23 mouse cellular contexts compared by ENCODE assay signal in genomic region chr5:29816523-29817242, GRCm38 (mm10).
DNase-seq lines count a peak whose midpoint lies in the region; ATAC-seq and TF ChIP-seq lines count a peak whose summit lies in the region.
"Had no signal": no experiment of that assay in that cellular context is flagged by ENCODE, and none has a peak within 500 bp of the region (broad histone marks: within the 10 kb centered on the region; RNA-seq: fewer than 3 reads in every experiment).

No protein-coding gene starts in this region.

- H3K4me1 ChIP-seq in forebrain, postnatal 0 days (ENCODE audit: insufficient read depth): no peaks in the 10 kb centered on the region
- no peaks in the 10 kb centered on the region for H3K4me1 ChIP-seq in forebrain, embryonic 14.5 days (ENCODE audit: control insufficient read depth, insufficient read depth, low read length)
- H3K4me1 ChIP-seq: heart, embryonic 13.5 days; hindbrain, embryonic 10.5 days; hindbrain, embryonic 15.5 days; kidney, embryonic 15.5 days; limb, embryonic 13.5 days; neural tube, embryonic 12.5 days; stomach, embryonic 15.5 days had no signal

- no peak overlapping the region for H3K4me3 ChIP-seq in forebrain, postnatal 0 days (ENCODE audit: low read depth, low read length)
- H3K4me3 ChIP-seq in forebrain, embryonic 14.5 days (ENCODE audit: low read depth, low read length): no peak overlapping the region
- H3K4me3 ChIP-seq: heart, adult 2 months; heart, embryonic 13.5 days; hindbrain, embryonic 10.5 days; hindbrain, embryonic 15.5 days; kidney, embryonic 15.5 days; limb, embryonic 13.5 days; myocyte; neural tube, embryonic 12.5 days; stomach, embryonic 15.5 days had no signal

- H3K4me2 ChIP-seq in forebrain, postnatal 0 days (ENCODE audit: low read depth): no peak overlapping the region
- no peak overlapping the region for H3K4me2 ChIP-seq in forebrain, embryonic 14.5 days (ENCODE audit: low read length)
- H3K4me2 ChIP-seq: heart, embryonic 13.5 days; hindbrain, embryonic 15.5 days; kidney, embryonic 15.5 days; limb, embryonic 13.5 days; liver, embryonic 11.5 days; midbrain, embryonic 11.5 days; neural tube, embryonic 12.5 days; stomach, embryonic 15.5 days had no signal

- no peaks in the 10 kb centered on the region for H3K9me3 ChIP-seq in forebrain, postnatal 0 days (ENCODE audit: low read length)
- no peaks in the 10 kb centered on the region for H3K9me3 ChIP-seq in forebrain, embryonic 14.5 days (replicated peaks; ENCODE audit: control insufficient read depth, low read length)
- H3K9me3 ChIP-seq: hindbrain, embryonic 15.5 days; kidney, embryonic 15.5 days; limb, embryonic 13.5 days; stomach, embryonic 15.5 days had no signal

- WGBS in forebrain, postnatal 0 days: 92% methylated on average over 5 of the region's 5 CpGs
- WGBS in forebrain, embryonic 14.5 days: 98% methylated on average over 5 of the region's 5 CpGs

- no peak for TF ChIP-seq CTCF in forebrain, postnatal 0 days (IDR thresholded peaks at IDR 0.05; ENCODE audit: low read depth)

- DNase-seq in forebrain, postnatal 0 days: peak; percentile 36
- no peak for DNase-seq in forebrain, embryonic 14.5 days (ENCODE audit: low spot score)
- DNase-seq in 416B (ENCODE audit: low read depth): peak; percentile 76
- DNase-seq in B cell, adult 2 months: peak; percentile 13 to 19
- DNase-seq in adrenal gland, adult (ENCODE audit: inconsistent age in 2 of 2, low spot score in 1 of 2): no peak
- DNase-seq: adrenal gland, postnatal 36 days; kidney, adult 18-20 months; kidney, postnatal 25 days had no signal

- no peaks in the 10 kb centered on the region for H3K27me3 ChIP-seq in forebrain, postnatal 0 days (ENCODE audit: insufficient read depth, low read length)
- H3K27me3 ChIP-seq in forebrain, embryonic 14.5 days (replicated peaks; ENCODE audit: control insufficient read depth, insufficient read depth, low read length): no peaks in the 10 kb centered on the region
- H3K27me3 ChIP-seq: heart, embryonic 13.5 days; hindbrain, embryonic 15.5 days; kidney, embryonic 15.5 days; limb, embryonic 13.5 days; neural tube, embryonic 12.5 days; stomach, embryonic 15.5 days had no signal

- no peak overlapping the region for H3K9ac ChIP-seq in forebrain, postnatal 0 days
- H3K9ac ChIP-seq in forebrain, embryonic 14.5 days (ENCODE audit: low read length): no peak overlapping the region
- H3K9ac ChIP-seq: heart, embryonic 13.5 days; hindbrain, embryonic 15.5 days; kidney, embryonic 15.5 days; limb, embryonic 13.5 days; neural tube, embryonic 12.5 days; stomach, embryonic 15.5 days had no signal

- H3K27ac ChIP-seq in forebrain, postnatal 0 days (ENCODE audit: low read depth, low read length): peak overlapping the region; percentile 21; the same call in 1 of the 2 replicates
- H3K27ac ChIP-seq in forebrain, embryonic 14.5 days (ENCODE audit: low read depth, low read length): no peak overlapping the region
- H3K27ac ChIP-seq: heart, adult 2 months; heart, embryonic 13.5 days; hindbrain, embryonic 10.5 days; hindbrain, embryonic 15.5 days; kidney, embryonic 15.5 days; limb, embryonic 13.5 days; neural tube, embryonic 12.5 days; stomach, embryonic 15.5 days had no signal

- H3K36me3 ChIP-seq in forebrain, postnatal 0 days (ENCODE audit: insufficient read depth): no peaks in the 10 kb centered on the region
- H3K36me3 ChIP-seq in forebrain, embryonic 14.5 days (ENCODE audit: control insufficient read depth, insufficient read depth, low read length): no peaks in the 10 kb centered on the region
- H3K36me3 ChIP-seq: heart, embryonic 13.5 days; hindbrain, embryonic 10.5 days; hindbrain, embryonic 15.5 days; kidney, embryonic 15.5 days; limb, embryonic 13.5 days; neural tube, embryonic 12.5 days; stomach, embryonic 15.5 days had no signal

- ATAC-seq in forebrain, postnatal 0 days: peak; percentile 78
- ATAC-seq in forebrain, embryonic 14.5 days: no peak
- ATAC-seq in megakaryocyte, adult 5-6 weeks (ENCODE audit: poor library complexity, severe bottlenecking): 0 out of 2 replicates have a peak, but pooled peaks have one; percentile 15
- ATAC-seq in CD4-positive, CD25-positive, alpha-beta regulatory T cell, adult 4 months: no peak
- ATAC-seq: inflammation-experienced regulatory T-cells, adult 6 months; midbrain, embryonic 16.5 days had no signal

Comparison
In these comparisons a context has a peak if more than half of its experiments do, and no peak if none do; other contexts are left out.
1. ATAC-seq: peak in forebrain, postnatal 0 days (single experiment) and megakaryocyte, adult 5-6 weeks (single experiment); none in forebrain, embryonic 14.5 days (single experiment) and CD4-positive, CD25-positive, alpha-beta regulatory T cell, adult 4 months (single experiment).
2. DNase-seq: peak in forebrain, postnatal 0 days (single experiment), 416B (single experiment) and B cell, adult 2 months (2 of 2); none in forebrain, embryonic 14.5 days (single experiment) and adrenal gland, adult (0 of 2).